Mouse (Mus musculus) mouse embryonic stem cell (cell line): ENCODE measurements around the gene Olfr1436.
"Not testable (repeated sequence)": the region's sequence is repeated elsewhere in the genome, so short reads cannot be mapped to it uniquely, and the experiment has no call there.

ENCODE experiments used
- in situ Hi-C, 2 experiments: fragments of 300-500 bp; cut with MboI; formaldehyde crosslinking; loops; 1 replicate in 1 of 2; 3 replicates in 1 of 2; pipeline ENCODE4 v1.14.3; 2019 to 2020; ENCODE audit warnings: low sequenced_read_pairs in 2 of 2, low pct_unique_long_range_greater_than_20kb in 1 of 2, mixed read lengths in 1 of 2; ENCODE audit not compliant: unreplicated experiment in 1 of 2

Gene Olfr1436

DNA sequence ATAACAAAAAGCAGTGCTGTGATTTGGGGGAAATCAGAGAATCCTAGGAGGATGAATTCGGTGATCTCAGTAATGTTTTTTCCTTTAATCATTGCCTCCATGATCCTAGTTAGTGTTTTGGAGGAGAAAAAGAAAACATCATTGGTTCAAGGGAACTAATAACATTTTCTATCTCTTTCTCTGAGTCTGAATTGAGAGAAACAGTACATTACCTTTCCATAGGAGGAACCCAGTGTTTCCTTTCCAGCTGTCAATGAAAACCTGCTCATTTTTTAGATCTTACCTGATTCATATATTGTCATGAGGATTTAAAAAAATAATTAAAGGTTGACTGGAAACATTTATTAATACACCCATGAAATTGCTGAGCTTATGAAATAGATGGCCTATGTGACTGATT lies at the start of gene Olfr1436:
Gene Olfr1436 (minus strand): TSS at position 101 of the 400 bp plus-strand sequence.
- in situ Hi-C loops: not testable (repeated sequence)

DNA sequence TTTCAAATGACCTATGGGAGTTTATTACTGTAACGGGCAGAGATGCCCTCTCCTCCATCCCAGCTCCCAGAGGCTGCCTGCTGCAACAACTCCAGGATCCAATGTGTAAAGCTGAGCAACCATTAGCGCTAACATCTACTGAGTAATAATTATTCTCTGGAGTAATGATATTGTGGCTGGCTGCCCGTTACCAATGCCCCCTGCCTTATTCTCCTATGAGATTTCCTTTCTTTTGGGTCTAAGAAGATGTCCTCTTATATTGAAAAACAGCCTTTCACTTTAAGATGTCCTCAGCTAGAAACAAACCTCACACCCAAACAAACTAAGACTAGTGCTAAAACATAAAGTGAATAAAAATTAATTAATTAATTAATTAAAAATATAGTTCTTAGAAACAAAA lies 36.9 kb upstream of the Olfr1436 start, which contains the start of gene Olfr1438-ps1:
Gene Olfr1438-ps1 (minus strand): TSS at position 101 of the 400 bp plus-strand sequence.
- in situ Hi-C loops: no loop called here

- in situ Hi-C loops: no loop called here
These were observed 26.1 kb upstream of the Olfr1436 start, which contains the start of gene Olfr1437 for GRCm38 (mm10) chr19:12325001-12325400. Olfr1437 (minus strand) TSS chr19:12325101.

DNA sequence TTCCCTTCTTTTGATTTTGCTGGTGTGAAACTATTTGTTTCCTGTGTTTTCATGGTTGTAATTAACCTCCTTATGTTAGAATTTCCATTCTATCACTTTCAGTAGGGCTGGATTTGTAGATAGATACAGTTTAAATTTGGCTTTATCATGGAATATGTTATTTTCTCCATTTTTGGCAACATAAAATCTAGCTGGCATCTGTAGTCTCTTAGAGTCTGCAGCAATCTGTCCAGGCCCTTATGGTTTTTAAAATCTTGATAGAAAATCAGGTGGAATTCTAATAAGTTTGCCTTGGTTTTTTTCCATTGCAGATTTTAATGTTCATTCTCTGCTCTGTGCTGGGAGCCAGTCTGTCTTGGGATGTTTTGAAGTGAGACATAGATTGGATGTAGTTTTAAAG lies 6.0 kb downstream of the Olfr1436 start:
- in situ Hi-C loops: no loop called here

DNA sequence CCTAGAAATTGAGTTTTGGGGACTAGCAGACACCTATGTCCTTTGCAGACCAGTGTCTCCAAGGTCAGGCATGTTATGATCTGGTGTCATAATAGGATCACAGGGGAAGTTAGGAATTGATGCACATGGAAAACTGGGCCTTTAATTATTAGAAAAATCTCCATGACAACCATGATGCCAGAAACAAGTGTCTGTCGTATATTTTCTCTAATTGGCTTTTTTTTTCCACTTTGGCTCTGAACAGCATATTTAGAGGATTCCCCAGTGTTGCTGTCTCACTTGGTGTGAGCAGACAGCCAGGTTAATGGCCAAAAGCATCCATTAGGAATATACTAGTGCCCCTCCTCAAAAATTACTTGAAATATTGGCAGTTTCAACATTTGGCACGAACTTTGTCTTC lies 19.4 kb downstream of the Olfr1436 start, which contains the start of gene Olfr1434:
Gene Olfr1434 (plus strand): TSS at position 301 of the 400 bp plus-strand sequence.
- in situ Hi-C loops: no loop called here

- in situ Hi-C loops: no loop called here
These were observed 38.2 kb downstream of the Olfr1436 start, which contains the start of gene Olfr235 for GRCm38 (mm10) chr19:12260732-12261131. Olfr235 (plus strand) TSS chr19:12261032.
